Mouse (Mus musculus): ENCODE data around the gene Gm5800. TPM values are rescaled to one million over a fixed set of nuclear protein-coding genes. Genes with fewer than 3 reads are reported as not detected.
A peak's percentile ranks its signal among the peaks of the same experiment; 100 is the strongest.
"Not testable (repeated sequence)": the region's sequence is repeated elsewhere in the genome, so short reads cannot be mapped to it uniquely, and the experiment has no call there.

The Gm5800 gene
- total RNA-seq (2021), result not detected

DNA sequence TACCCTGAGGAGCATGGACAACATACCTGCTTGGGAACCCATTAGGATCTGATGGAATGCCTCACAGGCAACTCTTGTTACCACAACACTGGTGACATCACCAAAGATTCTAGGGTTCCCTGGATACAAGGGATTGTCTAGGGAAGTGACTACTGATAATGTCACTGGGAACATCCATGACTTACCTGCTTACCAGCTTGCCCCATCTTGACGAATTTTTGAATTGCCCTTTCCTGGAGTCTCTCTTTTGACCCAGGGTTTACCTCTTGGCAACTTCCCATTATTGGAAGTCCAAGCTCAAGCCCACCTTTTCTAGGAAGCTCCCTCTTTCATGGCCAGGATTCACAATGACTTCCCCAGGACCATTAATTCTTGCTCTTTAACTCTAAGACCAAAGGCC is at the start of gene Gm5800:
Gm5800 (minus strand) TSS at position 101 of the 400 bp plus-strand sequence.
- DNase-seq (ENCODE audit: extremely low spot score in 1 of 2, low spot score in 1 of 2), result no peak

GRCm38 (mm10) chr14:51755944-51756343 is 39.0 kb upstream of the Gm5800 start:
- no peak for DNase-seq (ENCODE audit: extremely low spot score in 1 of 2, low spot score in 1 of 2)

DNA sequence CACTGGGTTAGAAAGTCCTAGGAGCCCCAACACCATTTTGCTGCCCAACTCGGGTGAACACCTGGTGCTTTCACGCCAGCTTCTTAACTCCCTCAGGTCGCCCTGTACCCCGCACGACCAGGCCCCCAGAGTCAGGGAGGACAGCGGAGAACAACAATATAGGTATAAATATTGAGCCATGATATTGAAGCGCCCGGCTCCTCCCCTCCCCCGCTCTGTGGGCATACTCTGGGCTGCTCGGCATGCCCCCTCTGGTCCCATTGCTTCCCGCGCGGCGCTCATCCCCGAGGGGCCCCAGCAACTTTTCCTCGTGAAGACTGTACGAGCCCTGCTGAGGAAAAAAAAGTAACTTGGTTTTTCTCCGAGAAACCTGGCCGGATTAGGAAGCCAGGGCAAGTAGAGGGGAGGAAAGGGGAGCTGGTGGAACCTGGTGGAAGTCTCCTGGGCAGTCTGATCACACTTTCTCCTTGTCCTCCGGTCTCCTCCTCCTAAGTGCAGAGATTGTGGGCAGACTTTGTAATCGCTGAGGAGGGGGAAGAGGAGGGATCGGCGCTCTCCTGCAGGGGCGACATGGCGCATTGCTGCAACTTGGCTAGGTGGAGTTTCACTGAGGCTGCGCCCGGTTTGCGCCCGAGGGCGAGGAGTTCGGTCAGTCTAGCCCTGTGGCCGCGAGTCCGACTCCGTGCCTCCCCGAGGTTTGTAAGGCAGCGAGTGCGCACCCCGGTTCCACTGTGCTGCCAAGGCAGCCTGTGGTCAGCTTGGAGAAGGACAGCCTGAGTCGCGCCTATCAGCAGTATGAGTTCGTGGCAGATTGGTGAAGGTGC is 23.6 kb upstream of the Gm5800 start:
- DNase-seq (ENCODE audit: extremely low spot score in 1 of 2, low spot score in 1 of 2), result no peak

GRCm38 (mm10) chr14:51739150-51739993 is 22.4 kb upstream of the Gm5800 start:
- DNase-seq (ENCODE audit: extremely low spot score in 1 of 2, low spot score in 1 of 2), result no peak

GRCm38 (mm10) chr14:51738411-51739149 is 21.6 kb upstream of the Gm5800 start:
- DNase-seq (ENCODE audit: extremely low spot score in 1 of 2, low spot score in 1 of 2), result peak in 1 of 2 experiments; percentile 7

DNA sequence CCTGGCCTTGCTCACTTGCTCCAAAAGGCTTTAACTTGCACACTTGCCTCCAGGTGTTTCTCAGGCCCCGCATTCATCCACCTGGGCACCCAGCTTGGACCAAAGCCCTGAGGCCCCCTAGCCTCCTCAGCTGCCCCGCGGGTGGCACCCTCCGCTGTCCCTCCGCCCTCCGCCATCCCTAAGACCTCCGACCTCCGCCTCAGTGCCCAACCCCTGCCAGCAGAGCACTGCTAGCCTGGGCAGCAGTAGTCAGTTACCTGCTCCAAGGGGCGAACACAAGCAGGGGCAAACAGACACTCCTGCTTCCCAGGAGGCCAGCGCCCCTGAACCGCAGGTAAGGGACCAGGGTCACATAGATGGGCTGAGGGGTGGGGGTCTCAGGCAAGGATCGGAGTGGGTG is 21.0 kb upstream of the Gm5800 start:
- DNase-seq (ENCODE audit: extremely low spot score in 1 of 2, low spot score in 1 of 2), result no peak

DNA sequence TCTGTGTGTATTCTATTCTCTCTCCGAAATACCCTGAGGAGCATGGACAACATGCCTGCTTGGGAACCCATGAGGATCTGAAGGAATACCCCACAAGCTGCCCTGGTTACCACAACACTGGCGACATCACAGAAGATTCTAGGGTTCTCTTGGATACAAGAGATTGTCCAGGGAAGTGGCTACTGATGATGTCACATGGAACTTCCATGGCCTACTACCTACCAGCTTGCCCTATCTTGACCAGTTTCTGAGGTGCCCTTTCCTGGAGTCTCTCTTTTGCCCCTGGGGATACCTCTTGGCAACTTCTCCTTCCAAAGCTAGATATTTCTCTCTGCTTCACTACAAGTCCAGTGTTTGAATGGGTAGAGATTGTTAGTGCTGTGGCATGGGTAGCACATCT is 21.6 kb downstream of the Gm5800 start, which contains the start of gene Gm17079:
Gm17079 (minus strand) TSS at position 101 of the 400 bp plus-strand sequence.
- not testable (repeated sequence) for DNase-seq (ENCODE audit: extremely low spot score in 1 of 2, low spot score in 1 of 2)

GRCm38 (mm10) chr14:51677269-51677668 is 39.7 kb downstream of the Gm5800 start:
- no peak for DNase-seq (ENCODE audit: extremely low spot score in 1 of 2, low spot score in 1 of 2)

Other genes starting within 250 kb of the Gm5800 start
- gene Gm5622, start 164.4 kb downstream of the Gm5800 start, total RNA-seq (2021), result not detected
- not detected for gene Gm17175, start 143.1 kb downstream of the Gm5800 start, total RNA-seq (2021)
- not detected for gene Gm17174, start 125.0 kb downstream of the Gm5800 start, total RNA-seq (2021)
- gene Gm17078, start 105.9 kb downstream of the Gm5800 start, total RNA-seq (2021), result not detected
- not detected for gene Gm4181, start 81.5 kb downstream of the Gm5800 start, total RNA-seq (2021)
- gene Gm17079, start 21.7 kb downstream of the Gm5800 start, total RNA-seq (2021), result not detected
- gene Ang4, start 56.4 kb upstream of the Gm5800 start, total RNA-seq (2021), result not detected
- not detected for gene AY358078, start 82.9 kb upstream of the Gm5800 start, total RNA-seq (2021)
- gene Ear6, start 136.5 kb upstream of the Gm5800 start, total RNA-seq (2021), result not detected
- 10 to 100 TPM; 25.2 to 38.9 TPM for gene Mettl17, start 167.7 kb upstream of the Gm5800 start, total RNA-seq (2021)
- 1 to 10 TPM; 4.8 to 6.6 TPM for gene Slc39a2, start 175.7 kb upstream of the Gm5800 start, total RNA-seq (2021)
- 100 to 1,000 TPM; 823 to 845 TPM for gene Ndrg2, start 197.0 kb upstream of the Gm5800 start, total RNA-seq (2021)
- not detected for gene Tppp2, start 201.2 kb upstream of the Gm5800 start, total RNA-seq (2021)
- not detected for gene Rnase13, start 205.6 kb upstream of the Gm5800 start, total RNA-seq (2021)

All from layer of hippocampus, postnatal 25 days (tissue).